Mouse (Mus musculus): ENCODE results near the gene Hykk. TPM values are rescaled to one million over a fixed set of nuclear protein-coding genes. Genes with fewer than 3 reads are reported as not detected.
A peak's percentile ranks its signal among the peaks of the same experiment; 100 is the strongest.

Hykk gene
- under 1 TPM; 0.30 to 0.46 TPM for polyA plus RNA-seq (2017; shearing (Covaris generic))

DNA sequence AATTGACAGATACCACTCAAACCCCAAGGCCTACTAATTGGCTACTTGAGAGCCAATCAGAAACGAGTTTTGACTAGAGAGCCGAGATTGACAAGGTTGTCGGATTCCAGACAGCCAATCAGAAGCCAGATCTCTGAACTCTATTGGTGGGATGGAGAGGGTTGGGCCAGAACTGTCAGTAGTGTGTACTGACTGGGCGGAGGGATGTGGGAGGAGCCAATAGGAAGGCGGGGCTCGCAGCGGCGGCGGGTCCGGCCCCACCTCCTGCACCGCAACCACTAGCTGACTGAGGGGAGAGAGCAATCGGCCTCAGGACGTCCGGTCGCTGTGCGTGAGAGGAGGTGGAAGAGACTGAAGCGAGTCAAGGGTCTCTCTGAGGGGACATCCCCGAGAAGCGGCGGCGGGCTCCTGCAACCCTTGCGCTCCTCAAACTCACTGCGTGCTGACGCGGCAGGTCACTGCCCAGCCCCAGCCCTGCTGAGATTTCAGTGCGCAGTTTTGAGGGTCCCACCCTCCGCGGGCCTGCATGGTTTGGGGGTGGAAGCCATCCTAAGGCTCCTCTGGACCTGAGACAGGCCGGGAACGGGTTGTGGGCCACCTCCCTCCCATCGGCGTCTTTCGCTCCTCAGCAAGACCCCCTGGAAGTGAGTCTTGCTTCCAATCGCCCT is at the start of gene Hykk:
Gene Hykk, plus strand, starts transcription at position 274 of the 668 bp plus-strand sequence.
- ATAC-seq, result peak; percentile 95

DNA sequence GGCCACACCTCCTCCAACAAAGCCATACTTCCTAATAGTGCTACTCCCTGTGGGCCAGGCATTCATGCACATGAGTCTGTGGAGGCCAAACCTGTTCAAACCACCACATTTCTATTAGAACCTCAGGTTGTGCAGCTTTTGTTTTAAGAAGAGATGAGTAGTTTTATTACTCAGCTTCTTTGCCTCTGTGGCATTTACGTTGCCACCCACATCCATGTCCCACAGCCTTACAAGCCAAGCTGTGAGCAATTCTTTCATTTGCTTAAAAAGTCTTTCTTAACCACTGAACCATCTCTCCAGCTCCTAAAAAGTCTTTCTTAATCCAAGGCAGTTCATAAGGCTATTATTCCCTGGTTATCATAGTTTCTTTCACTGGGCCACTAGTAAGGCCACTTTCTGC is 38.3 kb upstream of the Hykk start:
- ATAC-seq, result no peak

DNA sequence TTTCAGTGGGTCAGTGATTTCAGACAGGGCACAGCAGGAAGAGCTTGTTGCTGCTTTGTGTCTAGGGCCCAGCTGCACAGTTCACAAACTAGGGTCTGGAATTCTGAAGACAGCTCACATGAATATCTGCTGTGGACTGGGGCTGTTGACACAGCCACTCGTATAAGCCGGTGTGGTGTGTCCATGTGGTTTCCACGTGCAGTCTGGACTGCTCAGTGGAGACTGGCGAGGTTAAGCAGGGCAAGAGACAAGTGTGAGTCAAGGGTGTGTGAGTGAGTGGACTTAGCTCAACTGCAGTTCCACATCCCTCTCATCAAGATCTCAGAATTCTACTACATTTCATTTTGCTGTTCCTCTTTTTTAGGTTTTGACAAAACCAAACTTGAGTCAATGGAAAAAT is 25.0 kb upstream of the Hykk start:
- ATAC-seq, result no peak

DNA sequence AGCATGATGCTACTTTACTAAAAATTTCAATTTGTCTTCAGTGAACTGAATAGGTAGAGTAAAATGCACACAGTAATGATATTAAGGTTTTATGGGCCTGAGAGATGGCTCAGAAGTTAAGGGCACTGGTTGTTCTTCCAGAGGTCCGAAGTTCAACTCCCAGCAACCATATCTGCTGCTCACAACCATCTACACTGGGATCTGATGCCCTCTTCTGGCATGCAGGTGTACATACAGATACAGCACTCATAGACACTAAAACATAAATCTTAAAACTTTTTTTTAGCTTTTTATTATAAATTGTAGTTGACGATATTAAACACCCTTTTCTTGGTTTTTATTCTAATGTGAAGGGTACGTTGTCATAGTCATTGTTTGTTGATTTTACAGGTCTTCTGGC is 20.0 kb upstream of the Hykk start:
- ATAC-seq, result no peak

DNA sequence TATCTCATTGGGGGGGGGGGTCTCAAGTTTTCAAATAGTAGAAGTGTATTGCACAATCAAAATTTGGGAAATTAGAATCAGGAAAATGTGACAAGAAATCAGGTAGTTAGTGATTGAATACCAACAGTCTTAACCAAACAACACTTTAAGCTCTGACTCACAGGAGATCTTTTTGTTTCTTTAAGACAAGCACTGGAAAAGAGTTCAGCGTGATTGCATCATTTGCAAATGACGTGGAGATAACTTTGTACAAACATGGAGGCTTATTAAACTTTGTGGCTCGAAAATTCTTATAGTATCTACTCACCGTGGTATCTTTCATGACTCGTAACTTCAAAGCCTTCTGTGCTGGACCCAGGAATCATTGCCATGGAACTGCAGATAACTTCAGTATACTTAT is 7.6 kb upstream of the Hykk start:
- ATAC-seq, result no peak

DNA sequence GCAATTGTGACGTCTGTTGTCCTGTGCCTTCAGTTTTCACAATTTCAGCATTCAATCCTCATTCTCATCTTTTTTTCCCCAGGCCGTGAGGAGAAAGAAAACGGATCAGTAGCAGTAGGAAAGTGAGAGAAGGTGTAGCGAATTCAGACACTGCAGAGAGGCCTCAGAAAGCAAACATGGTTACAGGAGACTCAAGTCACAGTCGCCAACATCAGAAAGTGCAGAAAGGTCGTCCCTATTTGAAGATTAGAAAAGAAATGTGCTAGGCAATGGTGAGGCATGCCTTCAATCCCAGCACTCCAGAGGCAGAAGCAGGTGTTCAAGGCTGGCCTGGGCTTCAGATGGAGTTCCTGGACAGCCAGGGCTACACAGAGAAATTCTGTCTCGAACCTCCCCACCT is 1.5 kb upstream of the Hykk start:
- no peak for ATAC-seq

DNA sequence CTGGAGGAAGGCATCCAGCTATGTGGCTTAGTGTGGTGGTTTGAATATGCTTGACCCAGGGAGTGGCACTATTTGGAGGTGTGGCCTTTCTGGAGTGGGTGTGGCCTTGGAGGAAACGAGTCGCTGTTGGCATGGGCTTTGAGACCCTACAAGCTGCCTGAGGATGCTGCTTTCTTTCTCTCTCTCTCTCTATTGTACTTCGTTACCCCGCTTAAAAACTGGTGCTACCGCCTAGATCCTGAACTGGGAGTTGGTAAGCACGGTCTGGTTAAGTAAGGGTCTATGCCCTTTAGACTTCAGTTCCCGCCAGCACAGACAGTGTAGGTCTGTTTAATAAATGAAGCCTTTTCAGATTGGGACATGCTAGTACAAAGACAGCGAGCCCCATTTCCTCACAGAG is 682 bp upstream of the Hykk start:
- ATAC-seq, result no peak

DNA sequence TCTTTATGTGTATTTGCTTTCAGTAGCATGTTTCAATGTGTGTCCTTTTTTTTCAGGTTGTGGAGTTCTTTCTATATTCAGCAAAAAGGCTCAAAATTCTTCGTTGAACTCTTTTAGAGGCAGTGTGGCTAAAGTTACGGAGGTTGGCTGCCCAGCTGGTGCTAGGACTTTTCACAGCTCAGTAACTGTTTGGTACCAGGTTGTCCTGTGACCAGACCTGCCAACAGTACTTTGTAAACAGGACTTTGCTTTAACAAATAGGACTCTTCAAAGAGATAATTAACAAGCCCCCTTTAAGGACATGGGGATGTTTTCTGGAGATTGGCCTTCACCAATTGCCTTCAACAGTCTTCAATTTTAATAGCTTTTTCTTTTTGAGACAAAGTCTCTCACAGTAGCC is 1.1 kb downstream of the Hykk start:
- ATAC-seq, result no peak

DNA sequence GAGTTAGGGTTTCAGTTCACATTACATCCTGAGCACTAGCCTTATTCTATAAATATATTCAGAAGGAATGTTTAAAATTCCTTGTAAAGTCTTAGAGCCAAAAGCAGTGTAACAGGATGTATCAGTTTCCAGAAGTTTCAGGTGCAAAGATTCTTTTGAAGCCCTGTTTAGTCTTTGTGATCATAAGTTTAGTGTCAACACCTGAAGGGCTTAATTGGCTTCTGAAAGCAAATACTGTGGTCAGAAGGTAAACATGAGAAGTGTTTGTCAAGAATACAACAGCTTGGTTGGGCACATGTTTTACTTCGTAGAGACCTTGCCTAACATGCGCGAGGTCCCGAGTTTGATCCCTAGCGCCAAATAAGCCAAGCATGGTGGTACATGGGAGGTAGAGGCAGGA is 1.7 kb downstream of the Hykk start:
- no peak for ATAC-seq

DNA sequence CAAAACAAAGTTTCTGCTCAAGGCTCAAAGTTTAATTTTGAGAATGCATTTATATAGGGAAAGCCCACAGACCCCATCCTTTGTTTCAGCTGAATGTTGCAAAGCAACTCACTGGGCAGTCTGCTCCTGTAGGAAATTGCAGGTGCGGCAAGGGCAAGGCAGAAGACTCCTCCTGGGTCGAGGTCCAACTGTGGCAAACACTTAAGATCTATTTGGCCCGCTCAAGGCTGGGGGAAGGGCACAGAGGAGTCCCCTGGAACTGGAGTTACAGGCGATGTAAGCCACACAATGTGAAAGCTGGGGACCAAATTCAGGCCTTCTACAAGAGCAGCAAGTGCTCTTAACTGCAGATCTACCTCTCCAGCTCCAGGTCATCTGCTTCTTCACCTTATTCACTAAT is 2.9 kb downstream of the Hykk start:
- ATAC-seq, result no peak

DNA sequence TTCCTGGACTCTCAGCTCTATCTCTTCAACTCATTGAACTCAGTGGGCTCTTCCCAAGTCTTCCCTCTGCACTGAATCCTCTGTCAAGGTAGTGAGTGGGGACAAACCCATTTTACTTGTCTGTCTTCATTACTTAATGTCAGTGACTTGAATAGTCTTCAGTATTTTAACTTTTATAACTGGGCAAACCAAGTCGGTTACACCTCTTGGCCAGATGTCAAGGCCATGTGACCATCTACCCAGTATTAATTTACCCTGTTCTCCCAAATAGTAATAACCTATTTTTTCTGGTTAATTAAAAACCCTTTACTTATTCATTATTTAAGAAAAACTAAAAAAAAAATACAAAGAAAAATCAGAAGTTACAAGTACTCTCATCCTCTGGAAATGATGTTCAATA is 13.7 kb downstream of the Hykk start:
- no peak for ATAC-seq

DNA sequence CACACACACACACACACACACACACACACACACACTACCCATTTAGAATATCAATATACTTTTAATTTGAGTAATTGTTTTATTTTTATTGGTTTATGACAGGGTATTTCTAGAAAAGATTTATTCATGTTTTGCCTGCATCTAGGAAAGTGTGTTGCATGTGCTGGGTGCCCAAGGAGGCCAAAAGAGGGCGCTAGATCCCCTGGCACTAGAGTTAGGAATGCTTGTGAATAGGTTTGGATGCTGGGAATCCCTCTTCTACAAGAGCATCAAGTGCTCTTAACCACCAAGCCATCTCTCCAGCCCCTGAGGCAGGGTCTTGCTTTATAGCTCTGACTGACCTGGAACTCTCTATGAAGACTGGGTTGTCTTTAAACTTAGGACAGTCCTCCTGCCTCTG is 14.7 kb downstream of the Hykk start:
- ATAC-seq, result no peak

DNA sequence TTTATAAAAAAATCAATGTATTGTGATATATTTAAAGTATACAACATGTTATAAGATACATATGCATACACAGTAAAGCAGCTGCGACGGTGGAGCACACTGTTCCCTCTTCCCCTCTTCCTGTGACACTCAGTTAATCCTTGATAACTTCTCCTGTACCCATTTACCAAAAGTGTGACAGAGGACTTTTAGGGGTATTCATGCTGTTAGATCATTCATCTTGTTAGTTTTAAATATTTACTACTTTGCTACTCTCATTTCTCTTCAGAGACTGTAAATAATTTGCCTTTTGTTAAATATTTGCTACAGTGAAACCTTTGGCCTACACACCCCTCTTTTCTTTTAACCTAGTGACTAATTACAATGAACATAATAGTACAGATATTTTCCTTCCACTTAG is 15.3 kb downstream of the Hykk start:
- ATAC-seq, result no peak

DNA sequence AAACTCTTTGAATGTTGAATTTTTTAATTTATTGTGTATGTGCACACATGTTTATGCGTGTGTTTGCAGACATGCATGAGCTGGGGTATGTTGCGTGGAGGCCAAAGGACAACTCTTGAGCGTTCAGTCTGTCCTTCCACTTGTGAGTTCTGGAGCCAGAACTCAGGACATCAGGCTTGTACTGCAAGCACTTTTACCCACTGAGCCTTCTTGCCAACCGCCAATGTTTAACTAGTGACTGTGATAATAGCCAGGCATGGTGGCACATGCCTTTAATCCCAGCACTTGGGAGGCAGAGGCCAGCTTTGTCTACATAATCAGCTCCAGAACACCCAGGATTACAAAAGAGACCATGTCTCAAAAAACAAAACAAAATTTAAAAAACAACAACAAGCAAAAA is 25.0 kb downstream of the Hykk start:
- ATAC-seq, result no peak

DNA sequence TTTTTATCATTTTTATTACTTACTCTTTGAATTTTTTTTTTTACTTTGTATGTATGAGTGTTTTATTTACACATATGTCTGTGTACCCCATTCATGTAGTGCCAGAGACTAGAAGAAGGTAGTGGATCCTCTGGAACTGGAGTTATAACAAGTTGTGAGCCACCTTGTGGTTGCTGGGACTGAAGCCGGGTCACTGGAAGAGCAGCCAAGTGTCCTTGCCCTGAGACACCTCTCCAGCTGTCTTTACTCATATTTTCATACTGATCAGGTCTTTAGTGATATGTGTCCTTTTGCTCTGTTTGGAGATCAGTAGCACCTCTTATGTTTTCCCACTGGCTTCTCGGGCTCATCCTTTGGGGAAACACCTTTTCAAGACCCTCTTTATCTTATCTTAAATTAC is 27.4 kb downstream of the Hykk start:
- ATAC-seq, result no peak

DNA sequence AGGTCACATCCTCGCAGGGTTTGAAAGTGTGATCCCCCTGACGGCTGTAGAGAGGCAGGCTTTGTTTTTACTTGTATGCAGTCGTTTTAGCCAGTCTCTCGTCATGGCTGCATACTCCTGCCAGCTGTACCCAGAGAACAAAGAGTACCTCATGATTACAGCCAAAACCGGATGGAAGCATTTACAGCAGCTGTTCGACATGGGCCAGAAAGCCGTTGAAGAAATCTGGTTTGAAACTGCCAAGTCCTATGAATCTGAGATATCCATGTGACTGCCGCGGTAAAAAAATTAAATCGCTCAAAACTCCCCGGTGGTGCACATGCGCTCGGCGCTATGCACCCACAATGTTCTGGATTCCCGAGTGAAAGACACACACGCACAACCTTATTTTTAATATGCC is 29.2 kb downstream of the Hykk start:
- no peak for ATAC-seq

DNA sequence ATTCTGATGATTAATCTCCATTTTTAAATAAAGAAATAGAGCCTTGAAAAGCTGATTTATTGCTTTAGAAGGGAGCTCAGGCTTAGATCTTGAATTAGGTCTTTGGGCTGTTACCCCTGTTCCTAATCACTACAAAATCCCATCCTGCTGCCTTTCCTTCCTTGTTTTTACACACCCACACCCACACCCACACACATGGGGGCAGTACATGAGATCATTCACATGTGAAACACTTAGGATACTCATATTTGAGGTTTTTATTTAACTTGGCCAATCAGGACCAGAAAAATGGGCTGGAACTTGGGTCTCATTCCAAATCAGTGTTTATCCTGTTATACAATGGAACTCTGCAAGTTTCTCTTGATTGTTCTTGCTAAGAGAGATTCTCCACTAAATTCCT is 32.4 kb downstream of the Hykk start:
- ATAC-seq, result no peak

DNA sequence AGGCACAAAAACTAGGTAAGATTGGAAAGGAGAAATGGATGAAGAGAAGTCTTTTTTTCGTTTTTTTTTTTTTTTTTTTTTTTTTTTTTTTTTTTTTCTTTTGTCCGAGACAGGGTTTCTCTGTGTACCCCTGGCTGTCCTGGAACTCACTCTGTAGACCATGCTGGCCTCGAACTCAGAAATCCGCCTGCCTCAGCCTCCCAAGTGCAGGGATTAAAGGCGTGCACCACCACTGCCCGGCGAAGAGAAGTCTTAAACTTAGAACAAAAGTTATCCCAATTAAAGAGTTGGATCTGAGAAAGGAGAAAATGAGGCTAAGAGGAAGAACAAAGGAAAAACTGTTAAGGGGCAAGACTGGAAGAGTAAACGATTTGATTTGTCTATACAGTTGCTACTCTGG is 33.1 kb downstream of the Hykk start:
- ATAC-seq, result peak; percentile 1

DNA sequence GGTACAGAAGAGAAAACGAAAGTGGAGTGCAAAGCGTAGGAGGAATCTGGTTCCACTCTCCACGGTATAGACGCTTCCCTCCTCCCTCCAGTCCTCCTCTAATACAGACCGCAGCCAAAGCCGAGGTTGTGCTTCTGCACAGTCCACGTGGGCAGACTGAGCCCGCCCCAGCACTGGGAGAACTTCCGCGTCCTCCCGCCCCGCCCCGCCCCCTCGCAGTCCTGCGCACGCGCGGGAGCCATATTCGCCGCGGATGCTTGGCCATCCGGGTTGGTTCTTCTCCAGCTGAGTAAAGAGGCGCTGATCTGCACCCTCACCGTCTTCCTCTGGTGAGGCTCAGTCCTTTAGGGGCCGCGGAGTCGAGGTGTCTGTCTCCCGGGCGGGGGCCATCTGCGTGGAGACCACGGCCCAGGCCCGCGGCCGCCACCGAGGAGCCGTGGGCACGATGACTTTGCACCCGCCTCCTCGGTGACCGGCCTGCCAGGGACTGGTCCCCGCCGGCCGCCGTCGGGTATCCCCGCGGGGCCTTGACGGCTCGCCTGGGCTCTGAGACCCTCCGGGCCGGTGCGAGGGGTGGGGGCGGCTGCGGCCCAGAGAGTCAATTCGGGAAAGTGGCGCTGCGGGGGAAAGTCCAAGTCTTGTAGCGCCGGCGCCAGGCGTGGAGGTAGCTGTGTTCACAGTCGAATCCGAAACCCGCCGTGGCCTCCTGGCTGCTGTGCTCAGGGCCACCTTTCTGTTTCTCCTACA is 33.7 kb downstream of the Hykk start, which contains the start of the genes Psma4 and AY074887:
Gene Psma4, plus strand, starts transcription at position 216 of the 747 bp plus-strand sequence.
Gene AY074887, minus strand, starts transcription at position 424 of the 747 bp plus-strand sequence.
- peak; percentile 99 for ATAC-seq

DNA sequence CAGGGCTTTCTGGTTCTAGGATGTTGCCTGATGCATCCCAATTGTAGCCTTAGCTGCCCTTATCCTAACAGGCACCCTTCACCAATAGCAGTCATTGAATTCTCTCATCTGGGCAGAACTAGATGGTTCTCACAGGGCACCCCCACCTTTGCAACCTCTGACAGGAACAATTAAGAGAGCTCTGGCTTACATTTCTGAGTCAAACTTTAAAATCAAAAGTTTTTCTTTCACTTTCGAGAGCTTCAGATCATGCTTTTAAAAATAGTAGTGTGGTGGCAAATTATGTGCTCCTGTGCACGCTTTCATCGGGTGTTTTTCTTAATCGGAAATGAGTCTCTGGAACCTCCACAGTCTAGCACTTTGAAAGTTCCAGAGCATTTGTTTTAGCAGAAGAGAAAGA is 44.0 kb downstream of the Hykk start:
- peak; percentile 85 for ATAC-seq

DNA sequence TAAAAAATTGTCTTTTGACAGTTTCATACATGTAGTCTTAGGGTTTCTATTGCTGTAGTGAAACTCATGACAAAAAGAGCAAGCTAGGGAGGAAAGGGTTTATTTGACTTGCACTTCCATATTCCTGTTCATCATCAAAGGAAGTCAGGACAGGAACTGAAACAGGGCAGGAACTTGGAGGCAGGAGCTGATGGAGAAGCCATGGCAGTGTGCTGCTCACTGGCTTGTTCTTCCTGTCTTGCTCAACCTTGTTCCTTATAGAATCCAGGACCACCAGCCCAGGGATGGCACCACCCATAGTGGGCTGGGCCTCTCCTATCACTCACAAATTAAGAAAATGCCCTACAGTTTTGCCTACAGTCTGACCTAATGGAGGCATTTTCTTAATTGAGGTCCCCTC is 46.6 kb downstream of the Hykk start:
- no peak for ATAC-seq

DNA sequence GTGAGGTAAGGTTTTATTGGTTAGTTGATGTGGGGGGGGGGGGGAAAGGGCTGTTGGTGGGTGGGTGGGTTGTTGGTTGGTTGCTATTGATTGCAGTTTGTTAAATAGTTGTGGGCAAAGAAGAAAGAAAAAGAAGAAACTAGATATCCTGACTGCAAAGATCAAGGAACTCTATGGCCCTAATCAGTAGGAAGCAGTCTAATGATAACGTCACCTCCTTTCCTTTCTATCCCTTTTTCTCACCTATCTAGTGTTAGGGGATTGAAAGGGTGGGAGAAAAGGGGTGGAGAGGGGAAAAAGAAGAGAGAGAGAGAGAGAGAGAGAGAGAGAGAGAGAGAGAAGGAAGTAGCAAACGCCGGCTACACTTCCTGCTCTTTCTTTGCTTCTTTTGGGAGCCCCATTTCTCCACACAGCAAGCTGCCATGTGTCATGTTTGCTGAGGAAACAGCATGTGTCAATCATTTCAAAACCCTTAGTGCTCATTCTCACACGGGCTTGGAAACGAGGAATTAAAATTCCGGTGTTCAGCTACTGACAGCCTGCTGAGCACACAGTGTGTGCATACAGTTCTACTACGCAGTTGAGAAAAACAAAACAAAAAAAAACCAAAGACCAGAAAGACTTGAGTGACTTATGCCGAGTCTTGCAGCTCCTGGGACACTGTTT is 53.0 kb downstream of the Hykk start:
- ATAC-seq, result no peak

DNA sequence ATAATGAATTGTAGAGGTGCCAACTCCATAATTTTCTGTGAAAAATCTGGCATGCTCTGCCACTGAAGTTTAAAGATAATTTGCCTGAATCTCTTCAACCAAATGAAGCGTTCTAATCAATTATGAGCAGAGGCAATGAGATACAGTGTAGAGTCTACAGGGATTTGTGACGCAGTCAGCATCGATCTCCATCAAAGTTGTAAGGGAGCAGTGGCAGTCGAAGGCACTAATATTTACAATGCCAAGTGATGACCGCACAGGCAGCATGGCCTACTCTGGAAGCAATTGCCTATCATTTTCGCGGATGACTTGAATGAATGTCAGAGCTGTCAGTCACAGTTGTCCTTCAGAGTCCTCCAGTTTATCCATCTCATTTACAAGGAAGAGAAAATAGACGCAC is 63.6 kb downstream of the Hykk start, which contains the start of gene Chrna5:
Gene Chrna5, plus strand, starts transcription at position 207 of the 400 bp plus-strand sequence.
- ATAC-seq, result no peak

Measured in CD4-positive, CD25-positive, alpha-beta regulatory T cell, adult 4 months (primary cell).